Mouse (Mus musculus) MEL (cell line): ENCODE measurements around the gene Dnajb6.
"Not testable (repeated sequence)": the region's sequence is repeated elsewhere in the genome, so short reads cannot be mapped to it uniquely, and the experiment has no call there.

Source experiments
- EP300 ChIP-seq, 2 experiments: IDR thresholded peaks; 2 replicates each; pipeline ENCODE4 v1.6.1; 2011; ENCODE audit warnings: improper control_type of control experiment in 2 of 2, low read length in 2 of 2, low read depth in 1 of 2, mild to moderate bottlenecking in 1 of 2
- JUND ChIP-seq: IDR thresholded peaks from 2 replicates; pipeline ENCODE4 v1.6.1; 2011; ENCODE audit warnings: low read depth, mild to moderate bottlenecking, improper control_type of control experiment, low read length
- MAZ ChIP-seq: IDR thresholded peaks from 2 replicates; pipeline ENCODE4 v1.6.1; 2012; ENCODE audit warnings: low read depth, mild to moderate bottlenecking, inconsistent platforms, low read length, improper control_type of control experiment
- MYC ChIP-seq: IDR thresholded peaks from 2 replicates; pipeline ENCODE4 v1.6.1; 2011; ENCODE audit warnings: low read depth, mild to moderate bottlenecking, low read length, improper control_type of control experiment, moderate library complexity
- TAL1 ChIP-seq: IDR thresholded peaks from 2 replicates; pipeline ENCODE4 v1.6.1; 2012; ENCODE audit warnings: mild to moderate bottlenecking, inconsistent platforms, low read length, moderate library complexity, mixed read lengths
- ZC3H11A ChIP-seq: IDR thresholded peaks from 2 replicates; pipeline ENCODE4 v1.6.1; 2012; ENCODE audit warnings: low read depth, mild to moderate bottlenecking, inconsistent platforms, low read length, improper control_type of control experiment
- ZNF384 ChIP-seq: IDR thresholded peaks from 2 replicates; pipeline ENCODE4 v1.6.1; 2012; ENCODE audit warnings: low read depth, mild to moderate bottlenecking, inconsistent platforms, low read length, improper control_type of control experiment

DNA sequence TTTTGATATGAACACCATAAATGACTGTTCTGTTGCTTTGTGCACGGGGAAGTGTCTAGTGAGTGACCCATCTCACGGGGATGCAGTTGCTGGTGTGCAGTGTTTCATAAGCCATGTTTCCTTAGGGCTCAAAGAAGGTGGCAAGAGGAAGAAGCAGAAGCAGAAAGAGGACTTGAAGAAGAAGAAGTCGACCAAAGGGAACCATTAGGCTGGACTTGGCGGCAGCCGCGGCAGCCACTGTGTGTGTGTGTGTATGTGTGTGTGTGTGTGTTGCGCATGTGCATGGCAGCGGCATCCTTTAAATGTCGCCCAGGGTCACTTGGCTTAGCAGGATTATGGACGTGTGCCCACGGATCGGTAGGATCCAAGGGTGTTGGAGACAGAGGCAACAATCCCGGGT lies 49.4 kb downstream of the Dnajb6 start:
- not testable (repeated sequence) for TF ChIP-seq EP300 (IDR thresholded peaks at IDR 0.05; ENCODE audit: low read depth in 1 of 2, low read length in 2 of 2); ZNF384; JUND; TAL1; MYC; MAZ; ZC3H11A
